Mouse (Mus musculus) liver, embryonic 15.5 days (tissue): Measurements from ENCODE around the gene Cdhr2. TPM values are rescaled to one million over a fixed set of nuclear protein-coding genes. Genes with fewer than 3 reads are reported as not detected.

ENCODE experiments used
- ATAC-seq: fragments of 200-750 bp; cut with Nextera tagmentation; 2 replicates; pipeline ENCODE4 v1.8.0; 2017; ENCODE audit warnings: moderate number of reproducible peaks, mild to moderate bottlenecking, moderate library complexity; ENCODE audit not compliant: insufficient read depth
- H3K27ac ChIP-seq: fragments of 300-500 bp; sonication (generic); replicated peaks from 2 replicates; pipeline ENCODE4 v1.5.1; 2015; ENCODE audit warnings: mild to moderate bottlenecking, inconsistent platforms
- H3K27me3 ChIP-seq: fragments of 300-500 bp; sonication (generic); 2 replicates; pipeline ENCODE4 v1.6.1; 2015; ENCODE audit warnings: mild to moderate bottlenecking, inconsistent platforms
- H3K36me3 ChIP-seq: fragments of 300-500 bp; sonication (generic); replicated peaks from 2 replicates; pipeline ENCODE4 v1.6.1; 2015; ENCODE audit warnings: moderate library complexity, mild to moderate bottlenecking, inconsistent platforms
- H3K4me1 ChIP-seq: fragments of 300-500 bp; sonication (generic); replicated peaks from 2 replicates; pipeline ENCODE4 v1.6.1; 2015; ENCODE audit warnings: inconsistent platforms
- H3K4me2 ChIP-seq: fragments of 300-500 bp; sonication (generic); 2 replicates; pipeline ENCODE4 v1.6.1; 2015; ENCODE audit warnings: moderate library complexity, mild to moderate bottlenecking, inconsistent platforms
- H3K4me3 ChIP-seq: fragments of 300-500 bp; sonication (generic); replicated peaks from 2 replicates; pipeline ENCODE4 v1.5.1; 2015; ENCODE audit warnings: mild to moderate bottlenecking, inconsistent platforms
- H3K9ac ChIP-seq: fragments of 300-500 bp; sonication (generic); 2 replicates; pipeline ENCODE4 v1.6.1; 2015; ENCODE audit warnings: moderate library complexity, mild to moderate bottlenecking, inconsistent platforms
- H3K9me3 ChIP-seq: fragments of 300-500 bp; sonication (generic); replicated peaks from 2 replicates; pipeline ENCODE4 v1.6.1; 2016; ENCODE audit warnings: inconsistent platforms
- WGBS: fragments of 180-500 bp; shearing (Covaris S2); methylation state at CpG from one replicate; pipeline ENCODE4 v1.1.7; 2015; ENCODE audit warnings: mixed read lengths; ENCODE audit not compliant: insufficient replicate concordance; 5-methylcytosine and 5-hydroxymethylcytosine counted together
- polyA plus RNA-seq: library from polyadenylated mRNA; unstranded; fragments of >200 nt; fragmentation: Nextera tagmentation; extraction: Ambion mirVana; gene quantifications from 2 replicates; pipeline ENCODE4 v1.2.1, GENCODE M21; 2015

Gene Cdhr2
- polyA plus RNA-seq, 1 experiment from 2014 or later, result 16.6 TPM

DNA sequence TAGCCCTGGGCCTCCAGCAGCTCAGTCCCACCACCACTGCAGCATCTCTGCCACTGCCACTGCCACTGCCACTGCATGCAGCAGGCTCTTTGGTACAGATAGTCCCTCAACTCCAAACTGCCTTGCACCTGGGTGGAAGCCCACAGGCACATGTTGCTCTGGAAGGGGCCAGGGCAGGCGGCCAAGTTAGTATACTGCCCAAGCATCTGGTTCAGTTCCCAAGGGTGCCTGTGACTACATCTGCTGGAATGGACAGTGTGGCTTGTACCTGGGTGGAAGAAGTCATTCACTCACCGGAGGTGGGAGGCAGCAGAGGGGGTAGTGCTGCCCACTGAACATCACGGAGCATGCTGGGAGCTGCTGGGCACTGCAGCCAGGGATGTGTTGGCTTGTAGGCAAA is 18.0 kb upstream of the Cdhr2 start:
- Histone ChIP-seq H3K9me3 (no peaks in the 10 kb centered on the region), H3K4me2 (no peak overlapping the region), H3K27me3 (no peaks in the 10 kb centered on the region), H3K27ac (0 out of 2 replicates have a peak overlapping the region, but pooled peaks have one; percentile 33), H3K4me1 (peaks cover 77% of the 10 kb centered on the region), H3K9ac (no peak overlapping the region), H3K36me3 (peaks cover 56% of the 10 kb centered on the region), H3K4me3 (no peak overlapping the region)
- no peak for ATAC-seq
- 88% methylated on average over 3 of the region's 3 CpGs for WGBS

DNA sequence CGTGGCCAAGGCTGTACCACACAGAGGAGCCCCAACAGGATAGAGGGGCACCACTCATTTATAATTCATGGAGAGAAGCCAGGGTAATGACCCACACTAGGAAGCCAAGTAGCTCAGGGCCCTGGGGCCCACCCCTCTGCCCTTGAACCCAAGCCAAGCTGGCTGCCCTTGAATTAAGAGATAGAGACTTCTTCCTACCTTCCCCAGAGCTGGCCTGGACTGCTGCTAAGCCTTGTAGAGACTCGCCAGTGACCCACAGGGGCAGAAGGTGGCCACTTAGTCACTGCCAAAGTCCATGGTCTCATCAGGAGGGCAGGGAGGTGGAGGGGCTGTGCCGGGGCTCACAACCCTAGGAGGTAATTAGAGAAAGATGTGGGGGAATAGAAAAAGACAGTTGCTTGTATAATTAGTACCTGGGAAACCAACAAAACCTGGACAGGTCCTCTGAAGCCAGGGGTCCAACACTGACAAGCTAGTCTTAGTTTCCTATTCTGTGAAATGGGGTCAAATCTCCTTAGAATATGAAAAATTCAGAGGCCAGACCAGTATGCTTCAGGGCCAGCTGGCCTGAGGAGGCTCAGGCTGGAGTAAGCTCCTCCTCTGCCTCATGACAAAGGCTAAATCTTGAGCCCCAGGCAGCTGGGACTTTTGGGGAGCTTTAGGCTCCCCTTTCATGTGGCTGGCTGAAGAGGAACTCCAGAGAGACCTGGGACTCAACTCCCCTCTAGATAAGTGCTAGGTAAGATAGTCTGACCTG is 16.9 kb upstream of the Cdhr2 start:
- H3K4me3 ChIP-seq, result no peak overlapping the region
- H3K4me2 ChIP-seq, result peak overlapping the region; percentile 15
- no peaks in the 10 kb centered on the region for H3K27me3 ChIP-seq
- H3K4me1 ChIP-seq, result peaks cover 81% of the 10 kb centered on the region
- WGBS, result 76% methylated on average over 3 of the region's 3 CpGs
- H3K9ac ChIP-seq, result peak overlapping the region; percentile 31; the same call in 1 of the 2 replicates
- peak overlapping the region; percentile 53; the same call in 1 of the 2 replicates for H3K27ac ChIP-seq
- H3K36me3 ChIP-seq, result peaks cover 49% of the 10 kb centered on the region
- ATAC-seq, result no peak
- no peaks in the 10 kb centered on the region for H3K9me3 ChIP-seq

DNA sequence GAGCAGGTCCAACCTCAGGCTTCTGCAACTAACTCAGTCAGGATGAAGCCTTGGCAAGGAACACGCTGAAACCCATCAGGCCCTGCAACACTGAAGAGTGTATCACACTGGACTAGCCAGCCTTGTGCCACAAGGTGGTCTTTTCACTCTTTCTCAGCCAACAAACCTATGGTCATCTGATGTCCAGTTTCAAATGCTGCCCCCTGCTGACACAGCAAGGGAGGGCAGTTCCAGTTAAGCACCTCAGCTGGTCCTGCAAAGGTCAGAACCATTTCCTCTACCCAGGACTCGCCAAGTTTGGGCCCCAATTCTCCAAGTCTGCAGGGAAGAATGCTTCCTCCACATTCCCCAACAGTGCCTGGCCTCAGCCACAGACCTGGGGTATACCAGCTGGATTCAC is 16.1 kb upstream of the Cdhr2 start:
- peak overlapping the region; percentile 31; the same call in 1 of the 2 replicates for H3K9ac ChIP-seq

DNA sequence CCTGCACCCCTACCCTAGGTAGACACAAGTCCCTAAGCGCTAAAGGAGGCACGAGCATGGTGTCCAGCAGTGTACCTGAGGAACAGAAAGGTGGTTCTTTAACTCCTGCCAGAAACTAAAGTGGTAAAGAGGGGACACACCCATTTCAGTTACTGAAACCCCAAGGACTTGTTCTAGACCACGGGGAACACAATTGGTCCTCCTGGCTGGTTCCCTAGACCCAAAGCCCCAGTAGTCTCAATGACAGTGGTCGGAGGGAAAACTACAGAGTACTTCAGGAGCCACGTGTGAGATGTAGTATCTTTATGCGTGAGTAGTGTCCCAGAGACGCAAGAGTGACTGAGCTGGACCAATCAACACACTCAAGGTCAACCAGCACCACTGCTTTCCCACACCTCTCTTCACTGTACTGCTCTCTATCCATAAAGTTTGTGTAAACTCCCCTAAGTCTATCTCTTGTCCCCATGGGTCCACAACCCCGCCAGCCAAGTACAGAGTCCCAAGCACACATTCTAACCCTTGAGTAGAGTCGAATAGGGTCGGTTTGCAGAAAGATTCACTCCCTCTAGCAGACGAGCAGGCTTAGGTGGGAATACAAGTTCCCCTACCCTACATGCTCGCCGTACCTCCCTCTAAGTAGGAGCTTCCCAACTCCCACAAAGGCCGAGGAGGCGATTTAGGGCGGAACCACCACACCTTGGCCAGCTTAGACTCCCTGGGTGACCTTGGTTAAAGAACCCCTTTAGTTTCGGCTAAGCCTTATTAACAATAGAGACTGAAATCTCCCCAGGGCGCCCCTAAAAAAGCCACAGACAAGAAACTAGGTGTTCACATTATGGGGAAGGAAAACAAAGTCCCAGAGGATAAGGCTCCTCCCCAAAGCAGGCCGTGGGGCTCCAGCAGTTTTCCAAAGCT is 14.9 kb upstream of the Cdhr2 start:
- no peaks in the 10 kb centered on the region for H3K9me3 ChIP-seq
- peaks cover 81% of the 10 kb centered on the region for H3K4me1 ChIP-seq
- peaks cover 30% of the 10 kb centered on the region for H3K36me3 ChIP-seq
- H3K27ac ChIP-seq, result peak overlapping the region; percentile 96
- 5% methylated on average over 19 of the region's 19 CpGs for WGBS
- ATAC-seq, result no peak
- H3K4me2 ChIP-seq, result peak overlapping the region; percentile 94
- H3K4me3 ChIP-seq, result peak overlapping the region; percentile 94
- H3K9ac ChIP-seq, result peak overlapping the region; percentile 92
- no peaks in the 10 kb centered on the region for H3K27me3 ChIP-seq

More for the DNA sequence above, 16.1 kb upstream of the Cdhr2 start:
- Histone ChIP-seq H3K4me3 (0 out of 2 replicates have a peak overlapping the region, but pooled peaks have one; percentile 6), H3K4me1 (peaks cover 81% of the 10 kb centered on the region), H3K4me2 (peak overlapping the region; percentile 94), H3K27me3 (no peaks in the 10 kb centered on the region), H3K36me3 (peaks cover 42% of the 10 kb centered on the region), H3K9me3 (no peaks in the 10 kb centered on the region), H3K27ac (peak overlapping the region; percentile 96)
- 51% methylated on average over 2 of the region's 2 CpGs for WGBS
- no peak for ATAC-seq

DNA sequence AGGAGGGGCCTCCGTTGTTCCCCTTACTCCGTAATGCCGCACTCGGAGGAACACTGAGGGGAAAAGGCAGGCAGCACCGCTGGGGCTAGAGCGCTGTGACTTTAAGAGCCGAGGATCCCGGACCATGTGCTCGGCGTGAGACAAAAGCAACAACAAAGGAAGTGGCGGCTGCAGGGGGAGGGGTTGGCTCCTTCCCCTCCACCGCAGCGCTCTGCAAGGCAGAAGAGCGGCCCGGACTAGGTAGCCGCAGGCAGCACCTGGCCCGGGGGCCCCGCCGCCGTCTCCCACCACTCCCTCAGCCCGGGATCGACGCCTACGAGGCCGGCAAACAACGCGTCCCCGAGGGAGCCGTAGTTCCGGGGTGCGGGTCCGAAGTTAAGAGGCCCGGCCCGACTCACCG is 14.2 kb upstream of the Cdhr2 start:
- Histone ChIP-seq H3K9ac (peak overlapping the region; percentile 92), H3K9me3 (no peaks in the 10 kb centered on the region), H3K4me3 (peak overlapping the region; percentile 94), H3K27ac (peak overlapping the region; percentile 96), H3K4me1 (peaks cover 81% of the 10 kb centered on the region), H3K36me3 (peaks cover 23% of the 10 kb centered on the region), H3K27me3 (no peaks in the 10 kb centered on the region), H3K4me2 (peak overlapping the region; percentile 94)
- WGBS, result under 1% methylated on average over 35 of the region's 35 CpGs
- ATAC-seq, result peak; percentile 16

DNA sequence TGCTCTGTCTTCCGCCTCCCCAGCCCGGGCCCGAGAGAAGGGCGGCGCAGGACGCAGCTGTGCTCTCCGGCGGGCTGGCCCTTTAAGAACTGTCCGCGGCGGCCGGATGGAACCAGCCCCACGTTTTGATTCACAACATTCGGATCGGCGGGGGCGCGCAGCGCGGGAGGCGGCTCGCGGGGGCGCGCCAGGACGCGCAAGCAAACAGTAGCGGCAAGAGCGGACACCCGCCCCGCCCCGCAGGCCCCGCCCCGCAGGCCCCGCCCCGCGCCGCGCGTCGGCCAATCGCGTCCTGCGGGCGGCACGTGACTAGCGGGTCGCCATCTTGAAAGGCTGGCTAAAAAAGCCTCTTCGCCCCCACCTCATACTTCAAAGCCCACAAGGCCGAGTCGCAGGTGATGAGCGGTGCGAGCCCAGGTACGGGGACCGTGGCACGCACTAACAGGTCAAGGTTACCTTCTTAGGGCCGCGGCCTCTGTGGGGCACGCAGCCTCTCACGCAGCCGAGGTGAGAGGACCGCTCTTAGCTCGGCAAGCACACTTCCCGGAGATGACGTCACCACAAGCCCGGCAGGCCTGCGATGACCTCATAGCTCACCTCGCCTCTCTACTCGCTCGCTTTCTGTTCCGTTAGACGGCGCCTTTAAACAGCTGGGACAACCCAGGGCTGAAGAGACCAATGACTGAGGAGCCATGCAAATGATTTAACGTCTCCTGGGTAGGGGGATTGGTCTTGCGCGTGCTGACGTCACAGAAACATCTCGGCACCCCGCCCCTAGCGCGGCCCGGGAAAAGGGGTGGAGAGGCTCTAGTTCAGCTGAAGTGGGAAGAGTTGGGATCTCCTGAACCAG is 13.5 kb upstream of the Cdhr2 start:
- H3K4me1 ChIP-seq, result peaks cover 84% of the 10 kb centered on the region
- WGBS, result under 1% methylated on average over 82 of the region's 82 CpGs
- no peaks in the 10 kb centered on the region for H3K27me3 ChIP-seq
- H3K4me3 ChIP-seq, result peak overlapping the region; percentile 94
- H3K36me3 ChIP-seq, result peaks cover 16% of the 10 kb centered on the region
- peak overlapping the region; percentile 96 for H3K27ac ChIP-seq
- no peaks in the 10 kb centered on the region for H3K9me3 ChIP-seq
- H3K9ac ChIP-seq, result peak overlapping the region; percentile 92
- peak; percentile 82 for ATAC-seq
- peak overlapping the region; percentile 94 for H3K4me2 ChIP-seq

DNA sequence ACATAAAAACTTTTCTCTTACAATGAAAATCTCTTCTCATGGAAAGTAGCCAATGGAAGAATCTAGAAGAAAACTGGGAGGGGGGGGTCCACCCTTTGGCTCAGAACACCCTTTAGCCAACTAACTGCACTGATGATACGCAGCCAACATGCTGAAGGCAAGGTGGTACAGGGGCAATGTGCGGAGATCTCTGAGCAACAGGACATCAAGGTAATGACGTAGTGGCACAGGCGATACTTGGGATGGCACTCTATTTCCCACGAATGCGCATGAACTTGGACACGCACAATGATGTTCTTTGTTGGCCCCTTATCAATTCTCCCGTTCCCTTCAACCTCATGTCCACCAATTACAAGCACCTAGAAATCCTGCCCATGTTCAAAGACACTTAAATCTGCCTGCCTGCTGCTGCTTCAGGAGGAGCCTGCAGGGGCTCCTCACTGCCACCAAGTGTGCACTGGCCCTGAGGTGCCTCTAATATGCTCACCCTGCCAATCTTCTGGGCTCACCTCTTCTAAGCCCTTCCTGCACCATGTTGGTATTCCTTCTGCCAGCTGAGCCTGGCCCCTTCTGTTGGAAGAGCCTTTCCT is 11.0 kb upstream of the Cdhr2 start:
- ATAC-seq, result no peak
- 86% methylated on average over 8 of the region's 8 CpGs for WGBS
- H3K4me3 ChIP-seq, result no peak overlapping the region
- H3K4me1 ChIP-seq, result peaks cover 78% of the 10 kb centered on the region
- H3K27me3 ChIP-seq, result no peaks in the 10 kb centered on the region
- no peak overlapping the region for H3K4me2 ChIP-seq
- no peaks in the 10 kb centered on the region for H3K36me3 ChIP-seq
- H3K27ac ChIP-seq, result 0 out of 2 replicates have a peak overlapping the region, but pooled peaks have one; percentile 11
- H3K9ac ChIP-seq, result 0 out of 2 replicates have a peak overlapping the region, but pooled peaks have one; percentile 21
- no peaks in the 10 kb centered on the region for H3K9me3 ChIP-seq

DNA sequence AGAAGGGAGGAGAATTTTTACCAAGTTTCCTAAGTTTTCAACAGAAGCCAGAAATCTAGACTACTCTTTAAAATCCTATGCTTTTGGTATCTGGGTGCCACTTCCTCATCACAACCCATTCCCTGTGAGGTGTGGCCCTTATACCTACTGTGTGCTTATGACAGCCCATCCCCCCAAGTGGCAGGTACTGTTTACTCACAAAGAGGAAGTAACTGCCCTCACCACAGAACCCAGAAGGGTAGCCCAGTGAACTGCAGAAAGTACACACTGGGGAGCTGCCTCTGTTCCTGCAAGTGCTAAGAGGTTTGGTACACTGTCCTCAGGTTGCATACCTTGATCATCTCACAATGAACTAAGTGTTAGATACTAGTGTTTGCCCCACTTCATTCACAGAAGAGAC is 9.5 kb upstream of the Cdhr2 start:
- peak overlapping the region; percentile 98 for H3K9ac ChIP-seq
- H3K27ac ChIP-seq, result peak overlapping the region; percentile 94
- peaks cover 72% of the 10 kb centered on the region for H3K4me1 ChIP-seq

DNA sequence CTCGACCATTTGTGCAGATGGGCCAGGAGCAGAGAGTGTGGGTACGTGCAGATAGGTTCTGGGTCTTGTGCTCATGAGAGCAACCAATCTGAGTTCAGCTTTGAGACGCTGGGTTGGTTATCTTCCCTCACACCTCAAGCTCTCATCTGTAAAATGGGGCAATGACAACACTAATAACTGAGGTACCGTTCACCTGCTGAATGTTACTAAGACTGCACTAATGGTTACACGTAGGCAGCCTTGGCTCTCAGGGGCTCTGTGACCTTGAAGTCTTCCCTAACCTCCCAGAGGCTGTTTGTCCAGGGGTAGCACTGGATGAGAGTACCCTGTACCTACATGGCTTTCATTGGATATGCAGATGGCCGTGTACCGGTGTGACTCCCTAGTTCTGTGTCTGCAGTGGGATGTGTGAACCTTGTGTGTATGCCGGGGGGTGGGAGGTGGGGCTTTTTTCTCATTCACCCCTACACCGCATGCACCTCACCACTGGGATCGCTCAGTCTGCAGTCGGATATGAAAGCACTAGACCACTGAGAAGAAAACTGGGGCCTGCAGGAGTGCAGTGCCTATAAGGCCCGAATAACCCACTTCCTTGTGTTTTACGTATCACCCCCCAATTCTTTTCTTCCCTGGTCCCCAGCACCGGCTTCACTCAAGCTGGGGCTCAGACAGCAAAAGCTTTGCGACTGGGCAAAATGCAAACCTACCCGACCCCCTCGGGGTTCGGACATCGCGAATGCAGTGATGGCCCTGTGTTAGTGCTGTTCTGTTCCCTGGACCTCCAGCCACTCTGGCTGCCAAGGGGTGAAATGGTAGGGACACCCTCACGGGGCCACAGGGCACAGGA is 8.3 kb upstream of the Cdhr2 start:
- ATAC-seq, result no peak
- Histone ChIP-seq H3K4me2 (peak overlapping the region; percentile 90), H3K36me3 (no peaks in the 10 kb centered on the region), H3K4me3 (peak overlapping the region; percentile 78), H3K9me3 (no peaks in the 10 kb centered on the region), H3K27me3 (no peaks in the 10 kb centered on the region), H3K9ac (peak overlapping the region; percentile 98), H3K27ac (peak overlapping the region; percentile 94), H3K4me1 (peaks cover 66% of the 10 kb centered on the region)
- WGBS, result 5% methylated on average over 21 of the region's 21 CpGs

More for the DNA sequence above, 9.5 kb upstream of the Cdhr2 start:
- ATAC-seq, result no peak
- peak overlapping the region; percentile 90 for H3K4me2 ChIP-seq
- no peaks in the 10 kb centered on the region for H3K27me3 ChIP-seq
- peak overlapping the region; percentile 78 for H3K4me3 ChIP-seq
- no peaks in the 10 kb centered on the region for H3K36me3 ChIP-seq
- no peaks in the 10 kb centered on the region for H3K9me3 ChIP-seq
